Mouse (Mus musculus) heart, adult 18-20 months (tissue): Measurements from ENCODE around the gene Use1. TPM values are rescaled to one million over a fixed set of nuclear protein-coding genes. Genes with fewer than 3 reads are reported as not detected.
A peak's percentile ranks its signal among the peaks of the same experiment; 100 is the strongest.

Source experiments
- DNase-seq, 2 experiments: peaks; one replicate each; pipeline ENCODE4 v3.0.0; 2021 to 2022; ENCODE audit warnings: mixed read lengths in 1 of 2
- total RNA-seq, 2 experiments: library from RNA; stranded (reverse); gene quantifications; 2 replicates each; pipeline ENCODE4 v1.2.3; 2021

Use1 gene
- total RNA-seq, 2 experiments from 2014 or later: 163 to 174 TPM

- DNase-seq: no peak
Measured at GRCm38 (mm10) chr8:71402446-71402964, 35.9 kb downstream of the Use1 start.

GRCm38 (mm10) chr8:71403107-71403885, 36.6 kb downstream of the Use1 start:
- no peak for DNase-seq

GRCm38 (mm10) chr8:71404011-71404410, 37.4 kb downstream of the Use1 start:
- no peak for DNase-seq

- DNase-seq: no peak
Measured at GRCm38 (mm10) chr8:71404951-71405351, 38.3 kb downstream of the Use1 start.

GRCm38 (mm10) chr8:71405401-71406098, 38.9 kb downstream of the Use1 start, which contains the start of gene Ankle1:
Gene Ankle1 (plus strand): TSS chr8:71406010.
- DNase-seq: peak; percentile 95 to 99

GRCm38 (mm10) chr8:71406099-71407015, 39.7 kb downstream of the Use1 start:
- peak; percentile 63 to 64 for DNase-seq

- no peak for DNase-seq
Measured at GRCm38 (mm10) chr8:71407441-71407840, 40.8 kb downstream of the Use1 start.

- DNase-seq: no peak
Measured at GRCm38 (mm10) chr8:71408231-71408630, 41.6 kb downstream of the Use1 start.

GRCm38 (mm10) chr8:71411535-71412273, 45.1 kb downstream of the Use1 start:
- no peak for DNase-seq

Other genes starting within 250 kb of the Use1 start
- gene Myo9b, start 94.1 kb upstream of the Use1 start, total RNA-seq: 10 to 100 TPM; 20.5 to 22.3 TPM
- 10 to 100 TPM; 25.5 to 29.5 TPM for gene Haus8, start 93.9 kb upstream of the Use1 start, total RNA-seq
- gene Ocel1, start 4.5 kb downstream of the Use1 start, total RNA-seq: 10 to 100 TPM; 14.2 to 14.9 TPM
- 10 to 100 TPM; 48.0 to 53.8 TPM for gene Nr2f6, start 15.1 kb downstream of the Use1 start, total RNA-seq
- gene Ushbp1, start 29.0 kb downstream of the Use1 start, total RNA-seq: 10 to 100 TPM; 20.4 to 23.2 TPM
- 10 to 100 TPM; 67.9 to 69.8 TPM for gene Babam1, start 30.0 kb downstream of the Use1 start, total RNA-seq
- not detected for gene Ankle1, start 39.2 kb downstream of the Use1 start, total RNA-seq
- 10 to 100 TPM; 23.8 to 26.6 TPM for gene Abhd8, start 96.8 kb downstream of the Use1 start, total RNA-seq
- gene Mrpl34, start 98.1 kb downstream of the Use1 start, total RNA-seq: 100 to 1,000 TPM; 126 to 127 TPM
- 10 to 100 TPM; 31.4 to 32.1 TPM for gene Dda1, start 102.4 kb downstream of the Use1 start, total RNA-seq
- 10 to 100 TPM; 16.6 to 16.9 TPM for gene Ano8, start 119.1 kb downstream of the Use1 start, total RNA-seq
- 10 to 100 TPM; 19.1 to 22.2 TPM for gene Gtpbp3, start 121.3 kb downstream of the Use1 start, total RNA-seq
- gene Plvap, start 144.9 kb downstream of the Use1 start, total RNA-seq: 10 to 100 TPM; 23.0 to 30.9 TPM
- not detected for gene Ccdc194, start 158.9 kb downstream of the Use1 start, total RNA-seq
- 10 to 100 TPM; 19.3 to 40.2 TPM for gene Bst2, start 170.6 kb downstream of the Use1 start, total RNA-seq
- gene Mvb12a, start 176.1 kb downstream of the Use1 start, total RNA-seq: 10 to 100 TPM; 28.4 to 28.5 TPM
- gene Tmem221, start 192.0 kb downstream of the Use1 start, total RNA-seq: under 1 TPM; 0.42 to 0.51 TPM
- gene Nxnl1, start 199.8 kb downstream of the Use1 start, total RNA-seq: under 1 TPM; 0.15 TPM
- 100 to 1,000 TPM; 162 to 202 TPM for gene Slc27a1, start 202.0 kb downstream of the Use1 start, total RNA-seq
- gene Pgls, start 225.3 kb downstream of the Use1 start, total RNA-seq: 10 to 100 TPM; 66.5 to 72.2 TPM
- gene Fam129c, start 230.8 kb downstream of the Use1 start, total RNA-seq: 1 to 10 TPM in 1 of 2 experiments, under 1 TPM in 1; 0.99 to 1.0 TPM
- 10 to 100 TPM; 41.6 to 42.4 TPM for gene Colgalt1, start 244.2 kb downstream of the Use1 start, total RNA-seq